Mouse (Mus musculus) neural tube, embryonic 11.5 days (tissue): ENCODE data around the gene Psg26. TPM values are rescaled to one million over a fixed set of nuclear protein-coding genes. Genes with fewer than 3 reads are reported as not detected.

Experiments
- polyA plus RNA-seq: library from polyadenylated mRNA; unstranded; fragments of >200 nt; fragmentation: Nextera tagmentation; extraction: Ambion mirVana; gene quantifications from 2 replicates; pipeline ENCODE4 v1.2.1, GENCODE M21; 2014

Gene Psg26
- polyA plus RNA-seq, 1 experiment from 2014 or later: not detected

Other genes with a start within 250 kb of the Psg26 start
- gene Mill1, start 238.8 kb downstream of the Psg26 start, polyA plus RNA-seq: not detected in 2 replicates
- not detected in 2 replicates for gene Psg18, start 129.2 kb downstream of the Psg26 start, polyA plus RNA-seq
- gene Psg28, start 52.1 kb downstream of the Psg26 start, polyA plus RNA-seq: not detected in 2 replicates
- gene Psg25, start 48.1 kb upstream of the Psg26 start, polyA plus RNA-seq: not detected in 2 replicates
- gene Psg27, start 83.1 kb upstream of the Psg26 start, polyA plus RNA-seq: not detected in 2 replicates
- gene Psg23, start 132.3 kb upstream of the Psg26 start, polyA plus RNA-seq: not detected in 2 replicates
- not detected in 2 replicates for gene Psg21, start 172.5 kb upstream of the Psg26 start, polyA plus RNA-seq
- not detected in 2 replicates for gene Psg20, start 202.0 kb upstream of the Psg26 start, polyA plus RNA-seq
- not detected in 2 replicates for gene Psg22, start 233.9 kb upstream of the Psg26 start, polyA plus RNA-seq